Mouse (Mus musculus) cerebellum, adult 2 months (tissue): ENCODE data around the gene Tnc.

Experiments used
- CTCF ChIP-seq: fragments of 200-500 bp; IDR thresholded peaks from 2 replicates; pipeline ENCODE4 v1.5.1; 2011; ENCODE audit warnings: low read depth, mild to moderate bottlenecking, control low read depth, low read length, moderate library complexity, borderline replicate concordance; ENCODE audit not compliant: insufficient read depth
- POLR2A ChIP-seq: fragments of 200-500 bp; IDR thresholded peaks from 2 replicates; pipeline ENCODE4 v1.6.1; 2011; ENCODE audit warnings: low read length, control low read depth, borderline replicate concordance; ENCODE audit not compliant: insufficient read depth

GRCm38 (mm10) chr4:63930863-63931262 lies 116.0 kb downstream of the Tnc start:
- TF ChIP-seq CTCF (no peak), POLR2A (no peak)
